Mouse (Mus musculus): ENCODE data around the gene Gm9745.
"Not testable (repeated sequence)": the region's sequence is repeated elsewhere in the genome, so short reads cannot be mapped to it uniquely, and the experiment has no call there.

Gm9745 gene

GRCm38 (mm10) chr13:8948131-8948530 lies at the start of gene Gm9745:
Gm9745 (minus strand) TSS chr13:8948231.
- DNase-seq: not testable (repeated sequence)

- DNase-seq: not testable (repeated sequence)
Measured at GRCm38 (mm10) chr13:8997221-8997620, 49.2 kb upstream of the Gm9745 start.

DNA sequence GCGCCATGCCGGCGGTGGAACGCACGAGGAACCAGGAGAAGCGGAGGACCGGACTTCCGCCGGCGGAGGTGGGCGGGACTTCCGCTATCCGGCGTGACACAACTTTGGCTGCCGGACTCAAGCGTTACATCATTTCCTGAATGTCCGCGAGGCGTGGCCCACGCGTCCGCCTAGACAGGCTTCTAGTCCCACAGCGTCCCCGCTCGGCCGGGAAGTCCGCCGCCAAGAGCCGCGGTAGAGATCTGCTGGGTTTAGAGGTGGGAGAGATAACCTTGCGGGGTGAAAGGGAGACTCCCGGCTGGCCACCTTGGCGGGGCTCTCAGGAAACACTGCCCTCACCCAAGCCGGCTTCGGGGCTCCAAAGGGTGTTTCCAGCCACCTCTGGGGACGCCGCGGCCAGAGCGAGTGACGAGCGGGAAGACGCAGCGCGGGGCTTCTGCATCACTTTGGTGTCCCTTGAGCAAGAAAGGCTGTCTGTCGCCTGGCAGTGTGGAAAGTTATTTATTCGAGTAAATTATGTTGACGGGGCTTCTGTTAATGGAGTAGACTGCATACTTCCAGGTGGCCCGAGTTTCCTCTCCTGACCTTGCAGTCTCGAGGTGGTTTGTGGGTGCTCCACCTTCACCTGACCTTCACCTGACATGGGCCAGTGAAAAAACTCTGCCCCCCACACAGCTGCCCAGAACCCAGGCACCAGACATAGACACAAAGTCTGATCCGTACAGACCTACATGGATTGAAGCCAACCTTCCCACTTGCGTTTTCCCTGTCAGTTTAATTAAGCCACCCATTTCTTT lies 48.2 kb upstream of the Gm9745 start, which contains the start of gene Gtpbp4:
Gene Gtpbp4, minus strand, starts transcription at position 94 of the 797 bp plus-strand sequence.
- DNase-seq: peak; percentile 91 to 94

- no peak for DNase-seq
Measured at GRCm38 (mm10) chr13:8995159-8995989, 47.3 kb upstream of the Gm9745 start.

GRCm38 (mm10) chr13:8992231-8992630 lies 44.2 kb upstream of the Gm9745 start:
- DNase-seq: no peak

DNA sequence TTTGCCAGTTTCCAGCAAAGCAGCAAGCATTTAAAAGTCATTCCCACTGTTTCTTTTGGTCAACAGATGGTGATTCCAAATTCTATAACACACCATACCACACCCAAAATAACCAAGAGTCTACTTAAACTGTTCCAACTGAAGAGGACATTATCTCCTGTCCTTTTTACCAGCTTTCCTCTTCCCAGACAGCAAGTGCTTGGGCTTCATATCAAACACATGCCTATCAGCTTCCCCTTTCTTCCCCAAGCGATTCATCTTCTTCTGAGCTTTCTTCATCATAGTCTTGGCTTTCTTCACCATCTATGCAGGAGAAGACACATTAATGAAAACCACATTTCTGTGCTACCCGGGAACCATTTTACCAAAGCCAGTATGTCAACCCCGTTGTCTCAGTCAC lies 24.9 kb upstream of the Gm9745 start:
- no peak for DNase-seq

DNA sequence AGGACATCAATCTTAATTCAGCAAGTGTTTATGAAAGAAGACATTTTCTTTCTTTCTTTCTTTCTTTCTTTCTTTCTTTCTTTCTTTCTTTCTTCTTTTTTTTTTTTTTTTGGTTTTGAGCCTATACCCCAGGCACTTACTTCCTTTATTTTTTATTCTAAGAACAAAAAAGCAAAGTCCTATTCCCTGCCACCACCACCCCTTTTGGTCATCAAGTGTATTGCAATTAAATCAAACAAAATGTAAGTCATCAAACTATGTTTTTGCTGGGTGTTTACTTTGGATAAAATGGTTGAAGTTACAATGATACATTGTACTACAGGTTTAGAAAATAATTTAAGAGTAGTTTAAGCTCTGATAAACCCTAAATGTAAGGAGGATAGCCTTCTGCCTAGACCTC lies 24.3 kb upstream of the Gm9745 start:
- DNase-seq: no peak

- DNase-seq: no peak
Measured at GRCm38 (mm10) chr13:8967742-8968141, 19.7 kb upstream of the Gm9745 start.

- DNase-seq: no peak
Measured at GRCm38 (mm10) chr13:8965224-8965623, 17.2 kb upstream of the Gm9745 start.

GRCm38 (mm10) chr13:8962266-8962665 lies 14.2 kb upstream of the Gm9745 start:
- not testable (repeated sequence) for DNase-seq

DNA sequence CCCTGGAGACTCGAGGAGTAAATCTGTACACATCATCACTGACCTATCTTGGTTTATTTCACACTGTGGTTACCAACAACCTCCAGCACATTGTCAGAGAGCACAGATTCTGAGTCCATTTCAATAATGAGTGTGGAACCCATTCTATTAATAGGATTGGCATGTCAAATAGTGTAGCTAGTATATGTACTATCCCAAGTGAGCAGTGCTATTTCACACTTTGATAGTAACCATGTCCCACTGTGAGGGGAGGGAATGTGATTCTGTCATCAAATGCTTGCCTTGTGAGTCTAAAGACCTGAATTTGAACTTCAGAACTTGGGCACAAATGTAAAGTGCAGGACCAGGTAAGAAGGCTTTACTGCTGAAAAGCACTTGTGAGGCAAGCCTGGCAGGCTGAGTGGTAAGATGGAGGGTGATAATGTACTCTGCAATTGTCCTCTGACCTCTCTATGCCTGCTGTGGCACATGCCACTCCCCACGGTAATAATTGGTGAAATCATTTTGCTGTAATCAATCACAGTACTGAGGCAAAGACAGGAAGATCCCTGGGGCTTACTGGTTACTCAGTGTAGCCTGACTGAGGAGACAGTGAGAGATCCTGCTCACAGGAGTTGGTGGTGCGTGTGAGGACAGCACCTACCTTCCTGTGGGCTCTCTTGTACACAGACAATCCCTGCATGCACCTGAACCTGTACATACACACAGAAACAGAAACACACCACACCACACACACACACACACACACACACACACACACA lies 13.3 kb upstream of the Gm9745 start:
- DNase-seq: not testable (repeated sequence)

- not testable (repeated sequence) for DNase-seq
Measured at GRCm38 (mm10) chr13:8959554-8959953, 11.5 kb upstream of the Gm9745 start.

DNA sequence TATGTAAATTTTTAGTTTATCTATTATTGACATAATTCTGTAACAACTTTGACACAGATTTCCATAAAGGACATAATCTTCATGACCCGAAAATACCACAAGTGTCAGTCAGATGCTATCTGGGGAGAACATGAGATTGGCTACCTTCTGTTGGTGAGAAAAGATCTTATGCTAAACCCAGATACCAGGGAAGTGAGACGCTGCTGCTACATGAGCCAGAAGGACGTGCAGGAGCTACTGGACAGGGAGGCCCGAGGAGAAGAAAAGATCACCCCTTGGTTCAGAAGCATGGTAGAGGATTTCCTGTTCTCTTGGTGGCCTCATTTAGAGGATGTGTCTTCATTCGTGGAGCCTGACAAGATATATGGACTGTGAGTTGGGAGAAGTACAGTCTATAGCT lies 11.0 kb upstream of the Gm9745 start:
- not testable (repeated sequence) for DNase-seq

DNA sequence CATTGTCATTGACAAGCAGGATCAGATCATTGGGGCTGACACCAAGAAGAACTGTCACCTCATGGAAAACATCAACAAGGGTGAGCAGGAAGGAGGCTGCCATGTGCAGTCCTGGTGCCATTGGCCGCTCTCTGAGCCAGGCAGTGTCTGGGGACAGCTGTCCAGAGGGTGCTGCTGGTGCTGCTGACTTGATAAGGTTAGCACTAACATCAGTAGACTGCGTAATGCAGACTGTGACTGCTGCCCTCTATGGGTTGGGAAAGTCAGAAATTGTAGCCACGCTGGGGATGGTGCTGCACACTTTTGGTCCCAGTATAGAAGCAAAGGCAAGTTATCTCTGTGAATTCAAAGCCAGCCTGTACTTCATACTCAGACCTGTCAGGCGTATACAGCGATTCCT lies 8.8 kb upstream of the Gm9745 start:
- not testable (repeated sequence) for DNase-seq

GRCm38 (mm10) chr13:8955127-8955526 lies 7.1 kb upstream of the Gm9745 start:
- DNase-seq: not testable (repeated sequence)

DNA sequence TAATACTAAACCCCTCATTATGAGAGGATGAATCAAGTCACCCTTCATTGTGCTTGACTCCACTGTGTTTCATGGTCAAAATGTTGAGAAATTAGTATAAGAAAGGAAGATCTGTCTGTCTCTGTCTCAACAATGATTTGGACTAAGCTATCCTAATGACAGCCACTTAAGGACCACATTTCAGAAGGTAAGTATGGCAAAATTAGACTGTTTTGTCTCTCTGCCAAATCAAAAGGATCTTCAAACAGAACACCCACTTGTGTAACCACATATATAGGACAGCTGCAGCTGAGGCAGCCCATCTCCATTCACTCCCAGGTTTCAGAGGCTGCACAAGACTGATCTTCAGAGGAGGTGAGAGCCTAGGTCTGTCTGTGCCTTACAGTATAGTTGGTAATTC lies 4.5 kb upstream of the Gm9745 start, which contains the start of gene Idi2:
Gene Idi2, plus strand, starts transcription at position 301 of the 400 bp plus-strand sequence.
- DNase-seq: not testable (repeated sequence)

DNA sequence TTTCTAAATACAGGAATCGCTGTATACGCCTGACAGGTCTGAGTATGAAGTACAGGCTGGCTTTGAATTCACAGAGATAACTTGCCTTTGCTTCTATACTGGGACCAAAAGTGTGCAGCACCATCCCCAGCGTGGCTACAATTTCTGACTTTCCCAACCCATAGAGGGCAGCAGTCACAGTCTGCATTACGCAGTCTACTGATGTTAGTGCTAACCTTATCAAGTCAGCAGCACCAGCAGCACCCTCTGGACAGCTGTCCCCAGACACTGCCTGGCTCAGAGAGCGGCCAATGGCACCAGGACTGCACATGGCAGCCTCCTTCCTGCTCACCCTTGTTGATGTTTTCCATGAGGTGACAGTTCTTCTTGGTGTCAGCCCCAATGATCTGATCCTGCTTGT lies 4.2 kb downstream of the Gm9745 start:
- not testable (repeated sequence) for DNase-seq

- not testable (repeated sequence) for DNase-seq
Measured at GRCm38 (mm10) chr13:8941701-8942100, 6.3 kb downstream of the Gm9745 start.

GRCm38 (mm10) chr13:8941110-8941509 lies 6.9 kb downstream of the Gm9745 start:
- not testable (repeated sequence) for DNase-seq

- DNase-seq: not testable (repeated sequence)
Measured at GRCm38 (mm10) chr13:8937611-8938140, 10.4 kb downstream of the Gm9745 start.

- DNase-seq: no peak
Measured at GRCm38 (mm10) chr13:8933499-8933898, 14.5 kb downstream of the Gm9745 start.

GRCm38 (mm10) chr13:8913890-8914289 lies 34.1 kb downstream of the Gm9745 start:
- DNase-seq: not testable (repeated sequence)

All from thymus, adult 18-20 months (tissue).